Mouse (Mus musculus): ENCODE measurements at regions not wholly inside any gene's neighbourhood (a gene's known extent, or its start where the extent isn't known, plus 50 kb on each side); places are given as distances from the start of the nearest gene placed in this dataset.

GRCm38 (mm10) chr16:24142915-24143541 lies 154.4 kb upstream of the Bcl6 start:
- peak; percentile 83 for DNase-seq (ENCODE audit: low spot score)

DNA sequence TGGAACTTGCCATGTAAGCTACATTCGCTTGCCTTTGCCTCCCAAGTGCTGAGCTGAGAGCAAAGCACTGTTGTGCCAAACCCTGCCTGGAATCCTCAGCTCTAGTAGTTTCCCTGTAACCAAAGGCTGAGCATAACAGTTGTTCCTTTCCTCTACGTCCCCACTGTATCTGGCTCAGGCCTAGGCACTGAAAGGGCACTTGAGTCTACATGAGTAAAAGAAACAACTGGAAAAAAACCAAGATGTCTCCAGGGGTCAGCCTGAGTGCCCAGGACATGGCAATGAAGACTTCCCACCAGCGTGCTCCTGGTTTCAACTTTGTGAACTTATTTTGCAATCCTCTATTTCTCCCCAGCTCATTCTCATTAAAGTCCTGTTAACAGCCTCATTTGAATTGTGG lies 150.5 kb upstream of the Bcl6 start:
- DNase-seq (ENCODE audit: low spot score): peak; percentile 84

GRCm38 (mm10) chr16:24137266-24138033 lies 148.8 kb upstream of the Bcl6 start:
- DNase-seq (ENCODE audit: low spot score): no peak

- peak; percentile 86 for DNase-seq (ENCODE audit: low spot score)
Observed at GRCm38 (mm10) chr16:24136483-24137148, 148.0 kb upstream of the Bcl6 start.

- peak; percentile 64 for DNase-seq (ENCODE audit: low spot score)
Observed at GRCm38 (mm10) chr16:24135841-24136240, 147.2 kb upstream of the Bcl6 start.

DNA sequence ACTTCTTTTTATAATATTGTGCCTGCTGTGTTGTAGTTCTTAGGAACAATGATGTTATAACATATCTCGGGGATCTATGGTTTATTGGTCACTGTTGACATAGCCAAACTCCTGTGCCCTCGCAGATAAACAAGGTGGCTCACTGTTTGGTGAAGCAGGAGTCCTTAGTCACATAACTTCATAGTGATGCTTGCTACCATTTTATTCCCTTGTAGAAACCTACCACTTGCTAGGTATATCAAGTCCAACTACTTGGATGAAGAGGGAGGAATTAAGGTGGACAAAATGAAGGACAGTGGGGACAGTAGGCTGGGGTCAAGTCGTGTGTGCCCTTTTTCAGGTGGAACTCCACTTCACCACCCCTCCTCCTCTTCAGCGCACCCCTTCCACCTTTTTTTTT lies 146.7 kb upstream of the Bcl6 start:
- DNase-seq (ENCODE audit: low spot score): no peak

- no peak for DNase-seq (ENCODE audit: low spot score)
Observed at GRCm38 (mm10) chr16:24134486-24135050, 145.9 kb upstream of the Bcl6 start.

DNA sequence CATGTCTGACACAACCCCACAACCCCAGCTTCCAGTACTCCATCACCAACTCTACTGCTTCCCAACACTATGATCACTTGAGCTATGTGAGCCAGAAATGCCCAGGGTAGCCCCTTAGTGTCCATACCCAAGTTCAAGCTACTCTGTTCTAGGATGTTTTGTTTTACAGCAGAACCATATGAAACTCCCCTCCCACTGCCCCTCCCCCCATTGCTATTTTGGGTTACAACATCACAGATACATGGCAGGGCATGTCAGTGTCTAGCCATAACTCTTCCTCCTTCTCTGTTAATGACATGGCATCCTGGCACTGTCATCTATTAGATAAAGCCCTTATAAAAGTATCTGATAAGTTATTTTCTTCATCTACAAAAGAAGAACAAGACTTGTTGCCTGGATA lies 142.0 kb upstream of the Bcl6 start:
- no peak for DNase-seq (ENCODE audit: low spot score)

DNA sequence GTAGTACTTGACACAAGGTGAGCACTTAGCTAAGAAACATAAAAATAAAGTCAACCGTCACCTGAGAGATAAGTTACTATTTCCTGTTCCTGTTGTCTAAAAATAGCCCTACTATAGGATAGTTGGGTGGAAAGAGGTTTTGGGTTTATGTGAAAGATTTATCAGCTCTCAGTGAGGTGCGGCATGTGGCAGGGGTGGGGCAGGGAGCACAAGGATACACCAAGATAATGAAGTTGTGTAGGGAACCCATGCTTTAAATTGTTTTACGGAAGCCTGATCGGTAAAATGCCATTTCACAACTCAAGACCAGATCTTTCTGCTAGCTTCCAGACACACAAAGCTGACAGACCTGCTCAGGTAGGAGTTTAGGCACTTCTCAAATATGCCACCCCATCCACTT lies 141.0 kb upstream of the Bcl6 start:
- DNase-seq (ENCODE audit: low spot score): no peak

GRCm38 (mm10) chr16:24128566-24128965 lies 139.9 kb upstream of the Bcl6 start:
- DNase-seq (ENCODE audit: low spot score): peak; percentile 78

DNA sequence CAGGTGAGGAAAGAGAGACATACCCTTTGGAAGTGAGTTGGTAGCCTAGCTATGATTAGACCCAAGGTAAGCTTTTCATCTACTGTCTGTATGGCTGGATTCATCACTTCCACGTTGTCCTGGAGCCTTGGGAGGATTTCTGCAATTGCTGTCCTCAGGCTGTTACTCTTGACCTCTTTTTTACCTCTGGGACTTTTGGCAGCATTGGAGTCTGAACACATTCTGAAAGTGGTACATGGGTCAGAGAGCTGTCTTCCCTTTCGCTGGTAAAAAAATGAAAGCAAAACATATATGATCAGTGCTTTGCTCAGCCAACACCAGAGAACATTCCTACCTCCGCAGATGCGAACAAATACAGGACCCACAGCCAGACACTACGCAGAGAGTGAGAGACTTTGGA lies 136.1 kb upstream of the Bcl6 start:
- peak; percentile 81 for DNase-seq (ENCODE audit: low spot score)

DNA sequence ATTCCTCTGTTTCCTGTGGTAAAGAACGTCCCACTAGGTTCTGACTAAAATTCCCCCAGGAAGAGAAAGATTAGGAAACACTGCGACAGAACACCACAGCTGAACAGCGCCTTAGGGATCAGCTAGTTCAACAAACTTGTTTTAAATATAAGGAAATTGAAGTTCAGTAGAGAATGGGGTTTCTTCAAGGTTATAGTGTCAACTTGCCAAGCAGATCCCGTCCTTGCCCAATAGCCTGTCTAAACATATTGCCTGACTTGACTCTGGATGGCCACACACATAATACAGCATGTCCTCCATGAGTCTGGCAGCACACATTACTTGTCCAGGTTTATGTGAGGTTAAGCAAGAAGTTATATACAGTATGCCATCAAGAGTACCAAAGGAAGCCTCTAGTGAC lies 135.4 kb upstream of the Bcl6 start:
- DNase-seq (ENCODE audit: low spot score): peak; percentile 61

DNA sequence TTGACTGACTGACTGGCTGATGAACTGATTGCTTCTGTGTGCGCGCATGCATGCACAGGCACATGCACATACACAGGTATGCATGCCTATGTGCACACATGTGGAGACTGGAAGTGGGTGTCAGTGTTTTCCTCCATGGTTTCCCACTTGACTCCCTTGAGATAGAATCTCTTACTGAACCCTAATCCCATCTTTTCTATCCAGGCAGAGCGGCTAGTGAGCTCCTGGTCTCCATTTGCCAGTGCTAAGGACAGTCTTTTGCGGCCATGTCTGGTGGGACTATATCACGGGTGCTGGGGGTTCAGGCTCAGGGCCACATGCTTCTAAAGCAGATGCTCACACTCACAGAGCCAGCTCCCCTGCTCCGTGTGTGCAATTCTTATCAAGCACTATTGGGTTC lies 133.0 kb upstream of the Bcl6 start:
- DNase-seq (ENCODE audit: low spot score): no peak

- DNase-seq (ENCODE audit: low spot score): peak; percentile 91
Observed at GRCm38 (mm10) chr16:24120836-24121235, 132.2 kb upstream of the Bcl6 start.

DNA sequence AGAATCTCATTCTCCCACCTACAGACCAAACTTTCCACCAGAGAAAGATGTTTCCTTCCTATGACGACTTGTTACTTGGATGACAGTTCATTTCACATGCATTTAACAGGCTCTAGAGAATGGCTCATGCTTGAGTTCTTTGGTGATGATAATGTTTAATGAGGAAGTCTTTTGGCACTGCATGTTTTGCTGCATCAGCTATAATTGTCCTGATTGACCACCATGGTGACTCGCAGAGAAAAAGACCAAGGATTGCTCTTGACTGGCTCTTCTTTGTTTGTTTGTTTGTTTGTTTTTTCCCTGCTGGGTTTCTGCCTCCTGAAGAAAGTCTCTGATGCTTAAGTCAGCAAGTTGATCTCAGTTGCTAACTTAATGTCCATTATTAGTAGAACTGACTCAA lies 129.8 kb upstream of the Bcl6 start:
- no peak for DNase-seq (ENCODE audit: low spot score)

- peak; percentile 40 for DNase-seq (ENCODE audit: low spot score)
Observed at GRCm38 (mm10) chr16:24102854-24103690, 114.4 kb upstream of the Bcl6 start.

DNA sequence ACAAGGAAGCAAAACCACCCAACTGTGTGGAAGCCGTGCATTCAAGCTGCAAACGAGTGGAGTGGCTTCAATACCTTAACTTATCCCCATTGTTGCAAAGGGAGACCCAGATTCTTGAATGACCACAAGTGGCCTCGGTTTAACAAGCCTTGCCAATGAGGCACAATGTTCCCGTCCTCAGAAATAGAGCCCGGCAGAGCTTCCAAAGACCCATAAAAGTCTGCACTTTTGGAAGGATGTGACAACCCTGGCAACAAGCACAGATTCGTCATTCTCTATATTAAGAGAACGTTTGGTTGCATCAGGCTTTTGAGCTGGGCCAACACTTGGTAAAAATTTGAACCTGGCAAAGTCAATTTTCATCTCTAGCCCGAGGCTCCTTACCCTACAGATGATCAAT lies 108.9 kb upstream of the Bcl6 start:
- no peak for DNase-seq (ENCODE audit: low spot score)

- peak; percentile 66 for DNase-seq (ENCODE audit: low spot score)
Observed at GRCm38 (mm10) chr16:24096076-24096475, 107.4 kb upstream of the Bcl6 start.

DNA sequence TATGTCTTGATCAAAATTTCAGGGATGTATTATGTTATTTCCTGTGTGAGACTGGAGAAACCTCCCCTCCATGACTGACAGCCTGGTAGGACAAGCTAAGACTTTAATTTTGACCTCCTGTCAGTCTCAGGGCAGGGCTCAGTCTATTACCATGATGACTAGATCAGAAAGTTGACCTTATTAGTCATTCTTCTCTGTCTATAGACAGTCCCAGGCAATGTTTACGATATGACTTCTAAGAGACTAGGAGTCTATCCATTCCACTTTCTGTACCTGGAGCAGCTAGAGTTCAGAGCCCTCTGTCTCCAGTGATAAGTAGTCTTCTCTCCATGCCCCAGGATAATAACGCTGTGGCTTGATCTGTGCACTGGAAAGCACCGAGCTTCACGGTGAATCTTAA lies 107.0 kb upstream of the Bcl6 start:
- DNase-seq (ENCODE audit: low spot score): no peak

- peak; percentile 36 for DNase-seq (ENCODE audit: low spot score)
Observed at GRCm38 (mm10) chr16:24094566-24094965, 105.9 kb upstream of the Bcl6 start.

GRCm38 (mm10) chr16:24093624-24094023 lies 105.0 kb upstream of the Bcl6 start:
- DNase-seq (ENCODE audit: low spot score): no peak

Measured in adipocyte (in vitro differentiated cells).